Mouse (Mus musculus) kidney, adult 2 months (tissue): ENCODE measurements around the gene Ly6g6f.

ENCODE experiments used
- CTCF ChIP-seq: fragments of 200-500 bp; conservative IDR thresholded peaks from 2 replicates; pipeline ENCODE4 v1.5.1; 2011; ENCODE audit warnings: low read depth, mild to moderate bottlenecking, control low read depth, low read length, moderate library complexity, mixed read lengths; ENCODE audit not compliant: insufficient read depth, insufficient read length
- POLR2A ChIP-seq: fragments of 200-500 bp; IDR thresholded peaks from one replicate; pipeline ENCODE4 v1.6.1; 2011; ENCODE audit warnings: low read depth, low read length, control low read depth

DNA sequence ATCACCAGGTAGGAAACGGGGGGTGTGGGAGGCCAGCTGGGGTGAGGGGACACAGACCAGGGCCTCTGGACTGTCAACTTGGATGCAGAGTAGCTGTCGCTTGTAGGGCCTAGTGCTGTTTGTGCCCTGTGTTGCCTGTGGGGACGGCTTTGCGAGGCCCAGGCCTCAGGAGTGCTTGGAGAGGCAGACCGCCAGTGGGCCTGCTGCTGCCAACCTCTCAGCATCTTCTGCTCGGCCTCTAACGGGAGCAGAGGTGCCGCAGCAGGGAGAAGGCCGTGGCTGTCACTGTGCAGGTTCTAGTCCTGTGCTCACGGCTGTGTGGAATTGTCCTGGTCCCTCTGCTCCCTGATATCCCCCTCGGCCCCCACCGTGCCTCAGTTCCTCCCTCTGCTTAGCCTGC is 11.2 kb upstream of the Ly6g6f start:
- TF ChIP-seq POLR2A: no peak
- TF ChIP-seq CTCF: no peak
